Mouse (Mus musculus) adrenal gland, adult 18-20 months (tissue): ENCODE data around the gene Nnat. TPM values are rescaled to one million over a fixed set of nuclear protein-coding genes. Genes with fewer than 3 reads are reported as not detected.
"Not testable (repeated sequence)": the region's sequence is repeated elsewhere in the genome, so short reads cannot be mapped to it uniquely, and the experiment has no call there.

Experiments
- DNase-seq, 2 experiments: peaks; one replicate each; pipeline ENCODE4 v3.0.0; 2021 to 2022; ENCODE audit warnings: low spot score in 2 of 2
- total RNA-seq, 2 experiments: library from RNA; stranded (reverse); gene quantifications; 1 replicate in 1 of 2; 2 replicates in 1 of 2; pipeline ENCODE4 v1.2.3; 2021

The Nnat gene
- total RNA-seq, 2 experiments from 2014 or later: 49.7 to 198 TPM

DNA sequence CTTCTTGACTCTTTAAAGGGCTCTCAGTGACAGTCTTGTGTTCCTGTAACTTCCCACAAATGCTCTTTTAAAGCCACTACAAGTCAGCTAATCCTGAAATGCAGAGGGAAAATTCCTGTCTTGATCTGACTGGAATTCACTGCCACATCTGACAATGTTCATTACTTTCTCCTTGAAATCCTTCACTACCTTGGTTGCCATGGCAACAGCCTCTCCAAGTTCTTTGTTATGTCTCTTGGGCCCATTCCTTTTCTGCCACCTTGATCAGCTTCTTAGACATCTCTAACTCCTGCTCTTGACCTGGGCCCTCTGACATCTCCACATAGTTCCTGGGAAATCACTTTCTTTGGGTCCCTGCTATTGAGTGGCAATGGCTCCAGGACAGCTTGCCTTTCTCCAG, 13.2 kb upstream of the Nnat start:
- no peak for DNase-seq

- no peak for DNase-seq
Observed at GRCm38 (mm10) chr2:157550292-157550691, 9.6 kb upstream of the Nnat start.

GRCm38 (mm10) chr2:157552158-157552886, 7.6 kb upstream of the Nnat start:
- no peak for DNase-seq

GRCm38 (mm10) chr2:157556074-157556698, 3.7 kb upstream of the Nnat start:
- DNase-seq: no peak

GRCm38 (mm10) chr2:157558051-157558450, 1.8 kb upstream of the Nnat start:
- no peak for DNase-seq

- DNase-seq: no peak
Observed at GRCm38 (mm10) chr2:157558520-157558919, 1.4 kb upstream of the Nnat start.

GRCm38 (mm10) chr2:157559440-157559839, 438 bp upstream of the Nnat start:
- no peak for DNase-seq

- no peak for DNase-seq
Observed at GRCm38 (mm10) chr2:157560302-157560701, 424 bp downstream of the Nnat start.

DNA sequence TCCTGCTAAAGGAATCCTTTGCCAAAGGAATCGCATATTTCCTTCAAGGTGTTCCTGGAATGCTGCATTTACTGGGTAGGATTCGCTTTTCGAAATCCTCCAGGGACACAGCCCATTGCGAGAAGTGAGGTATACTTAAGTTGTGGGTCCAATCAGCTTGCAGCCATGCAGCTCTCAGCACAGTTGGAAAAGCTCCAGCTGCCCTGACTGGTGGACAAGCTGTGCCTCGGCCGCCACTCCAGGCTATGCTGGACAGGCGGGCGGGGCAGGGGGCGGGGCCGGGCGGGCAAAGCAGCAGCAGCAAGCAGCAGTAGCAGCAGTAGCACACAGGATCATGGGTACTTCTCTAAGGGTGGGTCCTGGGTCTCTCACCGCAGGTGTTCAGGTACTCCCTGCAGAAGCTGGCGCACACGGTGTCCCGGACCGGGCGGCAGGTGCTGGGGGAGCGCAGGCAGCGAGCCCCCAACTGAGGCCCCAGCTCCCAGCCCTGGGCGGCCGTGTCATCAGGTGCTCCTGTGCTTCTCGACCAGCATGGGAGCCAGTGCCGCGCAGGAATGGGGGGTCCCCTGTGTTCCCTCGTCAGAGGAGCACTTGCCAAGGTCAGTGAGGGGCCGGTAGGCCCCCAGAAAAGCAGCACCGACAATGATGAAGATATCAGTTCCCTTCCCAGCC, 1.4 kb downstream of the Nnat start:
- DNase-seq: peak; percentile 65 to 66

- DNase-seq: no peak
Observed at GRCm38 (mm10) chr2:157563031-157563430, 3.2 kb downstream of the Nnat start.

- DNase-seq: peak in 1 of 2 experiments; percentile 16
Observed at GRCm38 (mm10) chr2:157564723-157565122, 4.8 kb downstream of the Nnat start.

- DNase-seq: peak in 1 of 2 experiments; percentile 24
Observed at GRCm38 (mm10) chr2:157565446-157565845, 5.6 kb downstream of the Nnat start.

GRCm38 (mm10) chr2:157565898-157566259, 6.0 kb downstream of the Nnat start:
- no peak for DNase-seq

DNA sequence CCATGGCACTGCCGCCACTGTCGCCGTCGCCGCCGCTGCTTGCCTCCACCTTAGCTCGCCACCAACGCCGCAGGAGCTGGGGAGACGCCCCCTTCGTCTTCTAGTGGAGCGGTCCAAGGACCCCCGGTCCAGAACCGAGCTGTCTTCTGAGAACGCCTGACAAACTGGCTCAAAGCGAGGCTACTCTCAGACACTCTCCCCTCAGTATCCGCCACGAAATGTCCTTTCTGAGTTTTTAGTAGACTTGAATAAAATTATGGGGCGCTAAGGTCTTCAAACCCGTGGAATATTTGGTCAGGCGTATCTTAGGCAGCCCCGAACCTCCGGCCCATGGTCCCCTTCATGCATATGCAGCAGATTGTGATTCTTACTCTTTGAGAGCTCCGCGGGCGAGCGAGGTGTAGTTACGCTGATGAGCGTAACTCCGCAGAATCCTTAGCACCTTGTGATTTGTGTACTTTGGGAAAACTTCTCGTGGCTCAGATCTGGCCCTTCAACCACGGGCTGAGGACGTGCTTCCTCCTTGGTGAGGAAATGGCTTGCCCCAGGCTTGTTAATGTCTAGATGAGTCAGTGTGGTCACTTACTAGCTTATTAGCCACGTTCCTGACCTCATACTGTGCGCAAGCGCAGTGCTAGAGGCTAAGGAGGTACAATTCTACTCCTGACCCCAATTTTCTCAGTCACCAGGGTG, 6.5 kb downstream of the Nnat start:
- DNase-seq: peak; percentile 78 to 81

GRCm38 (mm10) chr2:157567235-157567961, 7.5 kb downstream of the Nnat start:
- peak in 1 of 2 experiments; percentile 20 for DNase-seq

GRCm38 (mm10) chr2:157568881-157569280, 9.0 kb downstream of the Nnat start:
- DNase-seq: peak in 1 of 2 experiments; percentile 11

DNA sequence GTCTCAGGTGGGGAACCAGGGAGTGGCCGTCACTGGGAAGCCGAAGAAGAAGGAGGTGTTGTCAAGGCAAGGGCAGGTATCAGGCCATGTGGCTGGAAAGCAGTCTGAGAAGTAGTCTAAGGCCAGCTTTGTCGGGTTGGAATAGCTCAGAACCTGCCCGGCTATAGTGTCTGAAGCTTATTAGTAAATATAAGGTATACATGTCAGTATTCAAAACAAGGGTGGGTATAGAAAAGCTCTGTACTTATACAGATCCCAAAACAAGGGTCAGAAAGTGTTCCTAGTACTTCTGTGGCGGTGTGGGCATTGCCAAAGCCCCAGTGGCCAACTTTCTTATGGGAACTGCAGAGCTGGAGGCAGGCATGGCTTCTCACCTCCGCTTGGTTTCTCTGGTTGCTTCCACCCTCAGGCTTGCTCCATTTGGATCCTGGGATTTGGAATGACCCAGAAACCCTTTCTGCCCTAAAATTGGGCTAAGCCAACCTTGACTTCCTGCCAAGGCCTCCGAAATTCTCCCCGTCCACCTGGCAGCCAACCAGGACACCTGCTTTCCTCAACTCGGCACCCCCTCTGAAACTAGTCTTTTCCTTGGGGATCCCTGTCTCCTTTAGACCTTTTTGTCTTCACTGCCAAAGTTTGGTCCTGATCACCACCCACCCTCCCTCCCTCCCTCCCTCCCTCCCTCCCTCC, 10.1 kb downstream of the Nnat start:
- peak in 1 of 2 experiments; percentile 26 for DNase-seq

- peak; percentile 40 to 62 for DNase-seq
Observed at GRCm38 (mm10) chr2:157571224-157571832, 11.4 kb downstream of the Nnat start, which contains the start of gene Blcap. Gene Blcap (minus strand): TSS chr2:157571274.

GRCm38 (mm10) chr2:157572786-157573185, 12.9 kb downstream of the Nnat start:
- DNase-seq: peak in 1 of 2 experiments; percentile 11

DNA sequence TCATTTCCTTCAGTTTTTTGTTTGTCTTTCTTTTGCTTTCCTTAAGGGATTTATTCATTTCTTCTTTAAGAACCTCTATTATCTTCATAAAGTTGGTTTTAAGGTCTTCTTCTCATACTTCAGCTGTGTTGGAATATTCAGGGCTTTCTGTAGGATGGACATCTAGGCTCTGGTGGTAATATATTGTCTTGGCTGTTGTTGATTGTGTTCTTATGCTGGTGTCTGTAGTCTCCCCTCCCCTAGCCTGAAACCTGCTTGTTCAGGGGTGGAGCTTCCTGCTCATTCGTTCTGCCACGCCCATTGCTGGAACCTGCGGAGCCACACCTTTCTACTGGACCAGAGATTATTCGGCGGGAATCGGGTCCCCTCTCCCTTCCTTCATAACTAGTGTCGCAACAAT, 25.5 kb downstream of the Nnat start:
- not testable (repeated sequence) for DNase-seq
